Mouse (Mus musculus): ENCODE measurements at regions not wholly inside any gene's neighbourhood (a gene's known extent, or its start where the extent isn't known, plus 50 kb on each side); places are given as distances from the start of the nearest gene placed in this dataset.

- H3K4me2 ChIP-seq, result no peak overlapping the region
- no peaks in the 10 kb centered on the region for H3K27me3 ChIP-seq (replicated peaks)
- no peak overlapping the region for H3K4me3 ChIP-seq
- no peak overlapping the region for H3K9ac ChIP-seq
- no peaks in the 10 kb centered on the region for H3K9me3 ChIP-seq
- ATAC-seq (replicated peaks), result no peak
- no peaks in the 10 kb centered on the region for H3K36me3 ChIP-seq (replicated peaks)
- WGBS, result 72% methylated on average over 2 of the region's 2 CpGs
- no peak overlapping the region for H3K27ac ChIP-seq
- H3K4me1 ChIP-seq, result no peaks in the 10 kb centered on the region
These were observed 289.0 kb downstream of the Pla2g4a start for GRCm38 (mm10) chr1:149672117-149672516.

GRCm38 (mm10) chr1:149671091-149671490 is 290.0 kb downstream of the Pla2g4a start:
- no peak overlapping the region for H3K9ac ChIP-seq
- H3K36me3 ChIP-seq (replicated peaks), result no peaks in the 10 kb centered on the region
- no peak overlapping the region for H3K4me3 ChIP-seq
- H3K27ac ChIP-seq, result no peak overlapping the region
- H3K9me3 ChIP-seq, result no peaks in the 10 kb centered on the region
- no peaks in the 10 kb centered on the region for H3K4me1 ChIP-seq
- H3K4me2 ChIP-seq, result no peak overlapping the region
- no peaks in the 10 kb centered on the region for H3K27me3 ChIP-seq (replicated peaks)
- 48% methylated on average over 3 of the region's 3 CpGs for WGBS
- ATAC-seq (replicated peaks), result no peak
